Mouse (Mus musculus): ENCODE data around the gene Rnf183.
"Not testable (repeated sequence)": the region's sequence is repeated elsewhere in the genome, so short reads cannot be mapped to it uniquely, and the experiment has no call there.

DNA sequence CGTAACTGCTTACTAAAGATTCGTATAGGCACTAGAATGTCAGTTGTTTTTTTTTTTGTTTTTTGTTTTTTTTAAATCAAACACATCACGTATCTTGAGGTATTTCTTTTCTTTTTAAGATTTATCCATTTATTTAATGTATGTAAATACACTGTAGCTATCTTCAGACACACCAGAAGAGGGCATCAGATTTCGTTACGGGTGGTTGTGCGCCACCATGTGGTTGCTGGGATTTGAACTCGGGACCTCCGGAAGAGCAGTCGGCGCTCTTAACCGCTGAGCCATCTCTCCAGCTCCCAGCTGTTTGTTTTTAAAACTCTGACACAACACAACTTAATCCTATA, 44.5 kb upstream of the Rnf183 start:
- peak; percentile 69 for TF ChIP-seq CTCF (IDR thresholded peaks at IDR 0.05)
- TF ChIP-seq EP300 (IDR thresholded peaks at IDR 0.05) = not testable (repeated sequence)
